Mouse (Mus musculus) adrenal gland, adult (tissue): ENCODE measurements at regions not wholly inside any gene's neighbourhood (a gene's known extent, or its start where the extent isn't known, plus 50 kb on each side); places are given as distances from the start of the nearest gene placed in this dataset.
A peak's percentile ranks its signal among the peaks of the same experiment; 100 is the strongest.

Source experiments
- DNase-seq, 2 experiments: peaks; one replicate each; pipeline ENCODE4 v3.0.0; 2022 to 2023; ENCODE audit warnings: low spot score in 1 of 2; ENCODE audit not compliant: inconsistent age in 2 of 2

DNA sequence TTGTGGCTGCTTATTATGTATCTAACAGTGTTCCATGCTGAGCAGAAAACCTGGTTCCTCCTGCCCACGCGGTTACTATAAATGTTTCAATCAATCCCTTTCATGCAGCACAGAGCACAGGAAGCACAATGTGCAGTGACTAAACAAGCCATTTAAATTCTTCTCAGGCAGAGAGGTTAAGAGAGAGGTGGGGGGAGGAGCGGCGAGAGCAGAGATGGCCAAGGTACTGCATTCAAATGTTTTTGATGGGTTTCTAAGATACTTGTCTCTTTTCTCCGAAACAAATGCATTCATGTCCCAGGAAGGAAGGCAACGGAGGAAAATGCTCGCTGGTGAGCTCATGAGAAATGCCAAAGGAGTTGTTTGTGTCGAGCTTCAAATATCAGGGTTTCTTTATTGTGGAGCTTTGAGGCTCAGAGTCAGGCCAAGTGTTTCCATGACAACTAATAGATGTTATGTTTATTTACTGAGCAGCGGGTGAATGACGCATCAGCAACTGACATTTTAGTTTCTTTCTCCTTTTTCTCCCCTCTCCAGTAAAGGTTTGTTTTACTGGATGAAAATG is 122.8 kb upstream of the Npvf start:
- DNase-seq, result peak; percentile 8 to 66

GRCm38 (mm10) chr6:50777827-50778226 is 123.6 kb upstream of the Npvf start:
- DNase-seq, result no peak

GRCm38 (mm10) chr6:50780677-50781076 is 126.4 kb upstream of the Npvf start:
- no peak for DNase-seq

- no peak for DNase-seq
These were observed 127.0 kb upstream of the Npvf start for GRCm38 (mm10) chr6:50781271-50781670.

DNA sequence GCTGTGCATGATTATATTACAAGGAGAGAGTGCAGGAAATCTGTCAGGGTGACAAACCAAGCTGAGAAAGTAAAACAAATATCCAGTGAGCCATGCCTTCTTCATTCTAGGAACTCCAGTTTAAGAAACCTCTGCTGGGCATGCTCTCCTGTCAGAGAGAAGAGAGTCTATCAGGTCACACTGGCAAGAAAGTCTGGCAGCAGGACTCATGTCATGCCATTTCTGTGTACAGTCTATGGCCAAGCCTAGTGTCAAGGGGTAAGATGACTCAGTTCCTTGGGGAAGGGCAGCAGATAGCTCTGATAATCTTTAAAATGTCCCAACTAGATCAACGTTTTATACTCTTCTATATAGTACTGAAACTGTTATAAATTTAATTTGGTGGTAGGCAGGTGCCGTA is 128.0 kb upstream of the Npvf start:
- no peak for DNase-seq

DNA sequence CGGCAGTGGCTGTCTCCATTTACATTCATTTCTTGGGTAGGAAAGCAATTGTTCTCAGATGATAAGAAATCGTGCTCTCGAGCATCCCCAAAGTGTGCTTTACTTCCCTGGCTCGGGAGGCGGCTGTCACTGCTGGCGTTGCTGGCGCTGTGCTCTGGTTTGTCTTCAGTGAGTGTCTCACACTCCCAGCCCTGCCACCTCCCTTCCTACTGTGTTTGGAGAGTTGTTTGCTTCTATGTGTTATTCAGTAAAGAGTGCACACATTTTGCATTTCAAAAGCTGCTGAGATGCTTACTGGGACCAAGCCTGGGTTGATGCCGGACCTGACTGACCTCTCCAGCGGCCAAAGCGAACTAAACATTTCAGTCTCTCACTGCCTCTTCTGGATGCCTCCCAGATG is 129.3 kb upstream of the Npvf start:
- no peak for DNase-seq

DNA sequence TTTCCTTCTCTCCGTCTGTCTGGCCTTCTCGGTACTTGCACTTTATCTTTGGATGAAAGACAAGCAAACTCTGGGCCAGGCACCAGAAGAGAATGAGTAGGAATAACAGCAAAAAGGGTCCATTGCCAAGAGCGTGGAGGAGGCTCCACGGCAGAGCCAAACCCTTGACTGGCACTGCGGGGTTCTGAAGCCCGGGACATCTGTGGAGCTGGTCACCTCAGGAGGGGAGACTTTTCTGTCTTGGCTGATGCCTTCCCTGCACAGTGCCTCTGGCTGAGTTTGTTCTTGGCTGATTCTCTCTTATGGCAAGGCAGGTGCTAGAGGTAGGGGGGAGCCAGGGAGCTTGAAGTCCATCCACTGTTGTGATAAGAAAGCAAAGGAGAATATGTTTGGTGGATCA is 130.1 kb upstream of the Npvf start:
- DNase-seq, result no peak

DNA sequence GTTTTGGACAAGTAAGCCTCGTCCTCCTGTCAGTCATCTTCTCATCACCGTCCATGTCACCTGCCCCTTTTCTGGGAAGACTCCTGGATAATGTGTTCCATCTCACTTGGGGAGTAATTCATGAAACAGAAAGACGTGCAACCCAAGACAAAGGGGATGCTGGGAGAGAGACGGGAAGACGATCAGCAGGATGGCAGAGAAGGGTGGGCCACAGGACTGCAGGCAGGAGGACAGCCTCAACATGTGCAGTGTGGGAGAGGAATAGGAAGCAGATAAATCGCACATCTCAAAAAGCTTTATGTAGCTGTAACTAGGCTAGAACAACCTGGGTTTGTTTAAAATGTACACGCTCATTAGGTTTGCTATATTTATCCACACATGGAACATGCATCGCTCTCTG is 133.4 kb upstream of the Npvf start:
- no peak for DNase-seq

- no peak for DNase-seq
These were observed 145.7 kb upstream of the Npvf start for GRCm38 (mm10) chr6:50799963-50800362.

- no peak for DNase-seq
These were observed 148.7 kb upstream of the Npvf start for GRCm38 (mm10) chr6:50802956-50803355.

DNA sequence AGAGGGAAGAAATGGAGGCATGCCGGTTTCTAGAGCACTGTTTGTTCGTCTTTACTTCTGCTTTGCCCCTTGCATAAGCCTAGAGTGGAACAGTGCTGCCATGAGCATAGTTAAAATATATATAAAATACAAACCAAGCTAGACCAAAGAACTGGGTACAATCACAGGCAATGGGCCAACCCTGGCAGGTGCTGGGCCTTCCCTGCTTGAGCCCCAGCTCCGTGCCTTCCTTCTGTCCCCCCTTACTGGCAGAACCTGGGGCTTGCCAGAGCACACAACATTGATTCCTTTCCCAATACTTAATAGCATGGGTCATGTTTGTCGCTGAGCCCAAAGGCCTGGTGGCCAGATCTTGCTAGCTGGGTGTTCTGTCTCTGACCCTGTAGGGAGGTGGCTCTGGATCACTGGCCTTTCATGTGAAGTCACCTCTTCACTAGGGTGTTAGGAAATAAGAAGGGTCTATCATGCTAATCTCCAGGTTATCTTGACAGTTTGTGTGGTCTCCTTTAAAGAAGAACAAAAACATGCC is 150.3 kb upstream of the Npvf start:
- no peak for DNase-seq

- peak in 1 of 2 experiments; percentile 71 for DNase-seq
These were observed 152.3 kb upstream of the Npvf start for GRCm38 (mm10) chr6:50806376-50807077.

GRCm38 (mm10) chr6:50807187-50808012 is 153.2 kb upstream of the Npvf start:
- peak; percentile 55 to 77 for DNase-seq

- DNase-seq, result peak; percentile 42 to 86
These were observed 153.9 kb upstream of the Npvf start for GRCm38 (mm10) chr6:50808126-50808525.

DNA sequence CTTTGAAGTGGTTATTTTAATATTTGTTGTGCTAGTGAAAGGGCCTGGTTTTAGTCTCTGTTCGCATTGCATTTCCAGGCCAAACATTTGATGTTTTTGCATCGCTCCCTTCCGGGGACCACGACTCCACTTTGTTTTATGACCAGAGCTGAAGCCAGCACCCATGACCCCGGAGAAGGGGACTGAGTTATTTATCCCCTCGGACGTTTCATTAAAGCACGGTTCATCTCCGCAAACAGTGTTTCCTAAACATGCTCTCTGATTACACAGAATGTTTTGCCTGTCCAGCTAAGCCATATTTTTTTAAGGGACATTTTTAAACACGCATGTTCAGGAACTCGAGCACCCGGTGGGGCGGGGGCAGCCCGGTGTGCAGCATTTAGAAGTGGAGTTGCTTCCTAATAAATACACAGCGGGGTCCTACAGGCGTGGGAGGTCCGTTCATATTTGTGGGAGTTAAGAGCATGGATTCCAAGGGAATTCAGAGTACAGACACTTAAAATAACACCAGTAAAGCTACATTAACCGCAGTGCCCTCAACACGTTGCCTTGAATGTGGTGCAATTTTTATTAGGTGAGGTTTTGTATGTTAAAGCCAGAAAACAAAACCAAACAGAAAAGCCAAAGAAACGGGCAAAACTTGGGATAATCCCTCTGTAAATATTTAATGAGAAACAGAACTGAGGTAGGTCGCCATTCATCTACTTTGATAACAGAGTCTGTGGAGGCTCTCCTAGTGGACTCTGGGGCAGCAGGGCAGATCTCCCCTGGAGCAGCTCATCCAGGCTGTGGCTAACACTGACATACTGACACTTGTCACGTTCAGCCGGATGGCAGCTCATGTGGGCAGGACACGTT is 154.8 kb upstream of the Npvf start:
- peak in 1 of 2 experiments; percentile 26 for DNase-seq

GRCm38 (mm10) chr6:50809669-50809983 is 155.4 kb upstream of the Npvf start:
- no peak for DNase-seq

DNA sequence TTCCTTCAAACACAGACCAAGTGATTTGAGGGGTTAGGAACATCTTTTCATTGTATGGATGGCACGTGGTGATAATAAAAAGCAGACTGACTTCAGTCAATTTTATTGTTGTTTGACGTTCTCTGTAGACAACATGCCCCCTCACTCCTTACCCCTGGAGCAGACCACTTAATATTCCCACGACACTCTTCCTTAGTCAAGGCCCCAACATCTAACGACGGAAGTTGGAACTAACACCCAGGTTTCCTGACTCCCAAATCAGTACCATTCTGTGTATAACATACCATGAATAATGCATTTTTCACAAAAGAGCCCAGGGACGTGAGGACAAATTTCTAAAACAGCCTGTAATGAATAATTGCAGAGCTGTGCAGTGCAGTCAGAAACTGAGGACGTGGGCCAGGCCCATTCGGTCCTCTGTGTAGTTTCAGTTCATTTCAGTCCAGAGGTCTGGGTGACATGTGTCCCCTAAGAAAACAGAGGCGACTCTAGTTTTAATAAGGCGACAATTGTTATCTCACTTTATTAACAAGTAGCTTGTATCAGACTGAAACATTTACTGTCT is 160.8 kb upstream of the Npvf start:
- no peak for DNase-seq

DNA sequence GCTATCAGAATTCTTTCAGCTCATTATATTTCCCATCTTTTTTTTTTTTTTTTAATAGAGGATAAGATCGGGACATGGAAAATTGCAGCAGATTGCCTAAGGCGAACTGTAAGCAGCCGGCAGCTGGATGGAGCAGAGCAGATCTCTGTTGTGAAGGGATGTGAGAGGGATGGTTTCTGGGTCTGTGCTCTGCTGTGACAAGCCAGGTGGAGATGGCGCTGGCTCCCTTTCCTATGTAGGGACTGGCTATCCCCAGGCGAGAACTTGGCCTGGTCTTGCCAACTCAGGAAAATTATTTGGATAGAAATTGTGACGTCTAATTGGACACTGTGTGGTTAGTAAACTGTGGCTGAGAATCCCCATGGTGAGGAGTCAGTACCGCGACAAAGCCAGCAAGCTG is 161.3 kb upstream of the Npvf start:
- DNase-seq, result no peak

DNA sequence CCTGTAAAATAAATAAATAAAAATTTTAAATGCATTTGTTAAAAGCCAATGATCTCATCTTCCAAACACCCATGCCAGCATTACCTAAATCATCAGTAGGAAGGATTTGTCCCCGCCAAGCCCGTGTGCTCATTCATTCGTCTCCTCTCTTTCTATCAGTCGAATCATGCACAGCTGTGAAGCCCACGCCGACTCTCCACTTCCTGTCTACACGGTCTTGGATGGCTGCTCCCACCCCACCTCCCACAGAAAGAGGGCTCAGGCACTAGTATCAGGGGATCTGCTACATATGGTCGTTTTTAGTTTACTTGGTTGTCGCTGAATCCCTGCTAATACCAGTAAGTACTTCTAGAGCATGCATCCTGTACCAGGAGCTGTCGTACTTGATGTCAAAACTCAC is 163.2 kb upstream of the Npvf start:
- no peak for DNase-seq

- DNase-seq, result no peak
These were observed 164.2 kb upstream of the Npvf start for GRCm38 (mm10) chr6:50818433-50818832.
